Mouse (Mus musculus) liver, embryonic 14.5 days (tissue): ENCODE data around the gene Psg18.
"Not testable (repeated sequence)": the region's sequence is repeated elsewhere in the genome, so short reads cannot be mapped to it uniquely, and the experiment has no call there.

Experiments
- CTCF ChIP-seq: IDR thresholded peaks from 2 replicates; pipeline ENCODE4 v1.5.1; 2016; ENCODE audit warnings: antibody characterized with exemption, low read depth, control low read depth
- EP300 ChIP-seq: IDR thresholded peaks from 2 replicates; pipeline ENCODE4 v1.6.1; 2016; ENCODE audit warnings: antibody characterized with exemption, low read depth

- TF ChIP-seq EP300, CTCF: not testable (repeated sequence)
These were observed at the start of gene Psg18 for GRCm38 (mm10) chr7:18354909-18355308.
